Mouse (Mus musculus) lung, postnatal 0 days (tissue): ENCODE measurements at regions not wholly inside any gene's neighbourhood (a gene's known extent, or its start where the extent isn't known, plus 50 kb on each side); places are given as distances from the start of the nearest gene placed in this dataset.

Experiments
- ATAC-seq: fragments of 200-750 bp; cut with Nextera tagmentation; 2 replicates; pipeline ENCODE4 v1.8.0; 2017; ENCODE audit warnings: moderate library complexity
- DNase-seq: peaks from one replicate; pipeline ENCODE4 v3.0.0-alpha.2; 2016; ENCODE audit warnings: low spot score
- H3K27ac ChIP-seq: fragments of 300-500 bp; sonication (generic); 2 replicates; pipeline ENCODE4 v1.5.1; 2014; ENCODE audit warnings: antibody characterized with exemption, mild to moderate bottlenecking, low read length, mixed read lengths
- H3K27me3 ChIP-seq: fragments of 300-500 bp; sonication (generic); replicated peaks from 2 replicates; pipeline ENCODE4 v1.6.1; 2014; ENCODE audit warnings: low read length, mixed read lengths; ENCODE audit not compliant: insufficient read depth
- H3K36me3 ChIP-seq: fragments of 300-500 bp; sonication (generic); 2 replicates; pipeline ENCODE4 v1.6.1; 2014; ENCODE audit warnings: low read length, mixed read lengths; ENCODE audit not compliant: insufficient read depth
- H3K4me1 ChIP-seq: fragments of 300-500 bp; sonication (generic); 2 replicates; pipeline ENCODE4 v1.6.1; 2014; ENCODE audit warnings: antibody characterized with exemption, low read depth, low read length, mixed read lengths; ENCODE audit not compliant: insufficient read depth
- H3K4me2 ChIP-seq: fragments of 300-500 bp; sonication (generic); replicated peaks from 2 replicates; pipeline ENCODE4 v1.6.1; 2014; ENCODE audit warnings: low read depth, mild to moderate bottlenecking, low read length, moderate library complexity, mixed read lengths
- H3K4me3 ChIP-seq: fragments of 300-500 bp; sonication (generic); 2 replicates; pipeline ENCODE4 v1.5.1; 2014; ENCODE audit warnings: low read depth, low read length
- H3K9ac ChIP-seq: fragments of 300-500 bp; sonication (generic); replicated peaks from 2 replicates; pipeline ENCODE4 v1.6.1; 2014; ENCODE audit warnings: low read depth, mild to moderate bottlenecking
- H3K9me3 ChIP-seq: fragments of 300-500 bp; sonication (generic); 2 replicates; pipeline ENCODE4 v1.6.1; 2016; ENCODE audit warnings: low read length, mixed read lengths
- CTCF ChIP-seq: IDR thresholded peaks from 2 replicates; pipeline ENCODE4 v1.5.1; 2016; ENCODE audit warnings: antibody characterized with exemption, mild to moderate bottlenecking
- EP300 ChIP-seq: IDR thresholded peaks from 2 replicates; pipeline ENCODE4 v1.6.1; 2016; ENCODE audit warnings: antibody characterized with exemption, mild to moderate bottlenecking, control low read depth
- WGBS: fragments of 180-500 bp; shearing (Covaris S2); extraction: QIAGEN DNeasy Blood & Tissue Kit; methylation state at CpG from one replicate; pipeline ENCODE4 v1.1.7; 2014; 5-methylcytosine and 5-hydroxymethylcytosine counted together

DNA sequence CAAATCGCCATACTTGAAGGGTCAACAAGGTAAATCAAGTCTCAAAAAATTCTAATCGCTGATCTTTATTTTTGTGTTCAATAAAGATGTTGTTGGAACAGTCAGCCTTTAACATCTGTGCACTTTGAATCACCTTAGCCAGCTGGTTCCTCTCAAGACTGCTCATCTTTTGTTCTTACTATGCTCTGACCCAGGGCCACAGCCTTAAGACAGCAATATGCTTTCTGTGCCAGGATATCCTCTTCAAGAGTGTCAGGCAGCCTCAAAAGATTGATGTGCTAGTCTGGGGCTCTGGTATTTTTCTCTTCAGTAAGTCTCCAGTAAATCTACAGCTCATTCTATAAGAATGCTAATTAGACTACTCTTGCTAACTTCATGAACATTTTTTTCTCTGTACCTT is 199.9 kb downstream of the Dph6 start:
- no peak for TF ChIP-seq EP300
- no peak for TF ChIP-seq CTCF
- no peak overlapping the region for H3K4me2 ChIP-seq
- no peaks in the 10 kb centered on the region for H3K9me3 ChIP-seq
- DNase-seq (no peak), ATAC-seq (no peak)
- no peak overlapping the region for H3K27ac ChIP-seq
- no peak overlapping the region for H3K9ac ChIP-seq
- WGBS, result 52% methylated on average over 2 of the region's 2 CpGs
- no peaks in the 10 kb centered on the region for H3K27me3 ChIP-seq
- H3K4me3 ChIP-seq, result no peak overlapping the region
- H3K4me1 ChIP-seq, result no peaks in the 10 kb centered on the region
- H3K36me3 ChIP-seq, result no peaks in the 10 kb centered on the region

DNA sequence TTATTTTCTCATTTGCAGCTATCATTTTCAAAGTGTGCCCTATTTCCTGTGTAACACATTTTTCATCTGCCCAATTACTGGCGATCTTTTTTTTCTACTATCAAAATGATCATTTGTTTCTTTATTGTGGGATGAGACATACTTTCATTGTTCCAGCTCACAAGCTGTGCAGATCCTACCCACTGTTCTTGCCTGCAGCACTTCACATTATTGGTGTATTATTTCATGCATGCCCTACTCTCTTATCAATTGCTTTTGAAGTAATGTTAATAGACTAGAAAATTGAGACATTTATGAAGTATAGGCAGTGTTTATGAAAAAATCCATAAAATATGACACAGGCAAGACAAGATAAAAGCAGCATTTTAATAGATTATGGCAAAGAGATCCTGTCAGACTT is 204.6 kb downstream of the Dph6 start:
- TF ChIP-seq CTCF, result no peak
- no peak for TF ChIP-seq EP300
- Histone ChIP-seq H3K36me3 (no peaks in the 10 kb centered on the region), H3K27ac (no peak overlapping the region), H3K9me3 (no peaks in the 10 kb centered on the region), H3K27me3 (no peaks in the 10 kb centered on the region), H3K4me1 (no peaks in the 10 kb centered on the region), H3K4me3 (no peak overlapping the region), H3K4me2 (no peak overlapping the region), H3K9ac (no peak overlapping the region)
- no peak for ATAC-seq
- WGBS, result 67% methylated on average over 1 of the region's 1 CpGs
- DNase-seq, result no peak

DNA sequence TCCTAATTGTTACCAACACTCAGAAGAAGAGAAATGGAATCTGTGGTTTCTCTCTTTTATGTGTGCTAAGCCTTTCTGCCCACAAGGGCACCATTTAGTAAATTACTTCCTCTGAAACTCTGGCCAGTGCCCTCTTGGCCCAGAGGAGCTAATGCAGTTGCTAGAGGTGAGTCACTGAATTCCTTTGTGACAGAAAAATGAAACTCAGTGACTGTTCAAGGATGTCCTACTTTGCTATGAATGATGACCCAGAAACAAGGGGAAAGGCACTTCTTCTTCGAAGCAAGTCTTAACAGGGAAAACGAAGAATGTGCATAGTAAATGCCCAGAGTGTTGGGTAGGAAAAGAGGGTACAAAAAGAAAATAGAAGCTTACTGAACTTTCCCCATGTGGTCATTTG is 211.0 kb downstream of the Dph6 start:
- H3K4me1 ChIP-seq, result no peaks in the 10 kb centered on the region
- DNase-seq (no peak), ATAC-seq (no peak)
- H3K27me3 ChIP-seq, result no peaks in the 10 kb centered on the region
- WGBS, result 61% methylated on average over 2 of the region's 2 CpGs
- H3K27ac ChIP-seq, result no peak overlapping the region
- H3K4me2 ChIP-seq, result no peak overlapping the region
- H3K9me3 ChIP-seq, result no peaks in the 10 kb centered on the region
- no peaks in the 10 kb centered on the region for H3K36me3 ChIP-seq
- H3K4me3 ChIP-seq, result no peak overlapping the region
- TF ChIP-seq CTCF, result no peak
- no peak for TF ChIP-seq EP300
- H3K9ac ChIP-seq, result no peak overlapping the region

DNA sequence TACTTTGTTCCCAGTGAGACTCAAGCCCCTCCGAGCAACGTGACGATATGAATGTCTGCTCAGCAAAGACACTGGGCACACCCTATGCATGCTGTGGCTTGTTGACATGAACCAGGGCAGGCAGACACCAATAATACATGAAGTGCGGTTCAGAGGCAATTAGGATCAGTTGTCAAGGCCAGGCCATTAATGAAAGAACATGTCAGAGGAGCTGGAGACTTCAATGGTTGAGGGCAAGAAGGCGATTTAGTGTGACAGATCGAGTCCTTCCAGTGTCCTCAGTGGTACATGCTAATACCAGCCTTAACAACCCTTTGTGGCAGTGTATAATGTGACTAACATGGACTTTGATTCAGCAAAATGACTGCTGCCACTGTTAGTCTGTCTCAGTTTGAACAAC is 213.8 kb downstream of the Dph6 start:
- 69% methylated on average over 6 of the region's 6 CpGs for WGBS
- DNase-seq, result no peak

DNA sequence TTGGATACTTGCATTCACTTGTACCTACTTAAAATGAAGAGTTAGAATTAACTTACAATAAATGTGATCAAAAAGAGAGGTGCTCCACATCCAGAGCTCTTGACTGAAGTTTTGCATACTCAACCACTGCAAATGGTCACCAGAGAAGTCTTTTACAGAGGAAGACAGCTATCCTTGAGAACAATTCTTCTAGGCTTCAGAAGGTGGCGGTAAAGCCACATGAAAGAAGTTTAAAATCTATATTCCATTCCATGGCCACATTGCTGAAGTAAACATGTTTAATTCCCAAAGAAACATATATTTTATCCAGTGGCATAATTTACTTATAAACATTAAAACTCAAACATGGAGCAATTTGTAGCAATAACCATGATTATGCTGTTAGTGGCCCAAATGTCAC is 215.1 kb downstream of the Dph6 start:
- peak; percentile 58 for TF ChIP-seq CTCF
- TF ChIP-seq EP300, result no peak
- H3K4me1 ChIP-seq, result no peaks in the 10 kb centered on the region
- no peak overlapping the region for H3K27ac ChIP-seq
- ATAC-seq, result no peak
- peak; percentile 34 for DNase-seq
- H3K36me3 ChIP-seq, result no peaks in the 10 kb centered on the region
- no peak overlapping the region for H3K9ac ChIP-seq
- no peaks in the 10 kb centered on the region for H3K9me3 ChIP-seq
- no peak overlapping the region for H3K4me2 ChIP-seq
- 52% methylated on average over 1 of the region's 1 CpGs for WGBS
- H3K4me3 ChIP-seq, result no peak overlapping the region
- no peaks in the 10 kb centered on the region for H3K27me3 ChIP-seq

More for the DNA sequence above, 213.8 kb downstream of the Dph6 start:
- H3K9me3 ChIP-seq, result no peaks in the 10 kb centered on the region
- no peaks in the 10 kb centered on the region for H3K36me3 ChIP-seq
- no peak overlapping the region for H3K27ac ChIP-seq
- no peak overlapping the region for H3K4me3 ChIP-seq
- H3K27me3 ChIP-seq, result no peaks in the 10 kb centered on the region
- H3K4me1 ChIP-seq, result no peaks in the 10 kb centered on the region
- TF ChIP-seq EP300 (no peak), CTCF (no peak)
- no peak for ATAC-seq
- no peak overlapping the region for H3K9ac ChIP-seq
- H3K4me2 ChIP-seq, result no peak overlapping the region

DNA sequence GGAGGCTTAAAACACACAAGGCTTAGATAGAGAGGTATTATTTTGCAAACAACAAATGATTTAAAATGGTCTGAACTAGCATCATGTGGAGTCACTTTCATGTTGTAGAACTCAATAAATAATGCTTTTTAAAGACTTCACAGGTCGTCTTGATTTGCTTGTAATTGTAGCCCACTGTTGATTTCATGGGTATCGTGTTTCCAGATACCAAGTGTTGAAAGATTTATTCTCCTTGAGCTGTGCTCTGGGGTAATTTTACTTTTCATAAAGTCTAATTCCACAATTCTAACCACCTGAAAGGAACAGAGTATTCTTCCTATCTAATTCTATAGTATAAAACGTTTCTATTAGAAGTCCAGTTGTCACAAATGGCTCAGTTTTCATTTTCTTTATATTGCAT is 216.7 kb downstream of the Dph6 start:
- Histone ChIP-seq H3K27ac (no peak overlapping the region), H3K4me2 (no peak overlapping the region), H3K4me1 (no peaks in the 10 kb centered on the region), H3K4me3 (no peak overlapping the region), H3K9me3 (no peaks in the 10 kb centered on the region), H3K36me3 (no peaks in the 10 kb centered on the region), H3K9ac (no peak overlapping the region), H3K27me3 (no peaks in the 10 kb centered on the region)
- DNase-seq (no peak), ATAC-seq (no peak)
- TF ChIP-seq CTCF (no peak), EP300 (no peak)
- 31% methylated on average over 3 of the region's 3 CpGs for WGBS

DNA sequence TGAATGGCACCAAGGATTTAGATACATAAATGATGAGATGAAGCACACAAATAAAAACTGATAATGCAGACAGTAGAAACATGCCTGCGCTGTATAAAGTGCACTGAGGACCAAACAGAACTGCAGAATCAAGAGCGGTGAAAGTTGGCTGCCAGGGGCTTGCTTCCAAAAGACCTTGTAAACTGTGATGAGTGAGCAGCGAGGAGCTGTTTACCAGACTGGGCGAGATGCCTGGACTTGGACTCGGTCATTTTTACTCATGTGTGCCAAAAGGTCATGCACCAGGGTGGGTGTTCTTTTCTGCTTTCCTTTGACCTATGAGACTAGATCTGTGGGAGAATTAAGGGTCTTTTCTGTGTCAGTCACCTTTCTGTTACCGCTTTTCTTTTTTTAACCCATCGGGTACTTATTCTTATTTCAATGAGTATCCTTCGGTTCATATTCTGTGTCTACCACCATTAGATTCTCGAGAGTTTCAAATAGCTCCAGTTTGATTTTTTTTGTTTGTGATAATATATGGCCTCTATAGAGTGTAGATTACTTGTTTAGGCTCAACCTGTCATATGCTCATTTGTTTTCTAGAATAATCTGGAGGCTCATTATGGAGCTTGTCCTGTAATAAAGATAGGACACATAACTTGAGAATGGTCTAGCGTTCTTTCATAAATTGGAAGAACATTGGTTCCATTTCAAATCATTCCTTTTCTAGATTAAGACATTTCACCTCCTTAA is 226.3 kb upstream of the Zfp770 start:
- ATAC-seq (peak; percentile 16; the same call in 1 of the 2 replicates), DNase-seq (peak; percentile 49)
- no peaks in the 10 kb centered on the region for H3K9me3 ChIP-seq
- WGBS, result 55% methylated on average over 10 of the region's 10 CpGs
- H3K4me2 ChIP-seq, result no peak overlapping the region
- H3K27ac ChIP-seq, result no peak overlapping the region
- no peak overlapping the region for H3K9ac ChIP-seq
- H3K36me3 ChIP-seq, result no peaks in the 10 kb centered on the region
- H3K27me3 ChIP-seq, result no peaks in the 10 kb centered on the region
- TF ChIP-seq CTCF (no peak), EP300 (no peak)
- H3K4me3 ChIP-seq, result no peak overlapping the region
- H3K4me1 ChIP-seq, result no peaks in the 10 kb centered on the region
